Mouse (Mus musculus): ENCODE measurements around the gene Cfap97. TPM values are rescaled to one million over a fixed set of nuclear protein-coding genes. Genes with fewer than 3 reads are reported as not detected.

Cfap97 gene
- total and polyA plus RNA-seq, 3 experiments, result 11.8 to 20.9 (median 14.4) TPM

DNA sequence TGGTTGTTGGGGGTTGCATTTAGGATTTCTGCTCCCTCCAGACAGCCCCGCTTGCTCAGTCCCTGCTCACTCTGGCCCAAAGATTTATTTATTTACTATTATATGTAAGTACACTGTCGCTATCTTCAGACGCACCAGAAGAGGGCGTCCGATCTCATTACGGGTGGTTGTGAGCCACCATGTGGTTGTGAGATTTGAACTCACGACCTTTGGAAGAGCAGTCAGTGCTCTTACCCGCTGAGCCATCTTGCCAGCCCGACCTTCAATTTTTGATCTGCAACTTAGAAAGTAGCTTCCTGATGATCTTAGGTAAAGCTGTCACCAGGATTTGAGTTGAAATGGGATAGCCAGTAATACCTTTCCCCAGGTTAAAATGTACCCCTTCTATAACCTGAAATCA lies 1.8 kb upstream of the Cfap97 start:
- Histone ChIP-seq H3K27ac (ENCODE audit: insufficient read depth, low read depth) (no peak overlapping the region), H3K4me2 (ENCODE audit: insufficient read depth, low read depth, poor library complexity, severe bottlenecking) (0 out of 2 replicates have a peak overlapping the region, but pooled peaks have one; percentile 34), H3K27me3 (replicated peaks) (peaks cover 12% of the 10 kb centered on the region), H3K9ac (ENCODE audit: insufficient read depth, low read depth) (no peak overlapping the region), H3K4me3 (replicated peaks in 1 of 3; ENCODE audit: low read depth in 2 of 3, low read length in 2 of 3, poor library complexity in 1 of 3) (no peak overlapping the region), H3K79me2 (replicated peaks; ENCODE audit: control insufficient read depth, extremely low read depth, insufficient read depth, poor library complexity, severe bottlenecking) (peaks cover 4% of the 10 kb centered on the region; the same call in 1 of the 2 replicates), H3K9me3 (replicated peaks; ENCODE audit: low read length) (no peaks in the 10 kb centered on the region), H3K4me1 (ENCODE audit: control insufficient read depth in 1 of 2, insufficient read depth in 2 of 2) (peaks cover 0 to 21% of the 10 kb centered on the region in 2 experiments; a peak in 2 of 4 replicates), H3K36me3 (replicated peaks in 1 of 2; ENCODE audit: control insufficient read depth in 1 of 2, insufficient read depth in 1 of 2, low read length in 1 of 2) (peaks cover 0 to 3% of the 10 kb centered on the region in 2 experiments)
- DNase-seq (ENCODE audit: extremely low read depth), result no peak
- dilution Hi-C loops (cut with MboI; ENCODE audit: extremely low pct_ligation_motif_present, extremely low pct_unique_long_range_greater_than_20kb, low sequenced_read_pairs) (no loop called here), in situ Hi-C loops (cut with MboI; ENCODE audit: low pct_ligation_motif_present, low pct_unique_long_range_greater_than_20kb, low sequenced_read_pairs) (no loop called here)
- peak in 1 of 2 experiments; percentile 47; a peak in 2 of 4 replicates for TF ChIP-seq CTCF (conservative IDR thresholded peaks at IDR 0.05 in 1 of 2, IDR thresholded peaks at IDR 0.05 in 1 of 2; ENCODE audit: low read depth in 2 of 2, low read length in 2 of 2)
- no peak for TF ChIP-seq UBTF (IDR thresholded peaks at IDR 0.05; ENCODE audit: low read depth, low read length)

DNA sequence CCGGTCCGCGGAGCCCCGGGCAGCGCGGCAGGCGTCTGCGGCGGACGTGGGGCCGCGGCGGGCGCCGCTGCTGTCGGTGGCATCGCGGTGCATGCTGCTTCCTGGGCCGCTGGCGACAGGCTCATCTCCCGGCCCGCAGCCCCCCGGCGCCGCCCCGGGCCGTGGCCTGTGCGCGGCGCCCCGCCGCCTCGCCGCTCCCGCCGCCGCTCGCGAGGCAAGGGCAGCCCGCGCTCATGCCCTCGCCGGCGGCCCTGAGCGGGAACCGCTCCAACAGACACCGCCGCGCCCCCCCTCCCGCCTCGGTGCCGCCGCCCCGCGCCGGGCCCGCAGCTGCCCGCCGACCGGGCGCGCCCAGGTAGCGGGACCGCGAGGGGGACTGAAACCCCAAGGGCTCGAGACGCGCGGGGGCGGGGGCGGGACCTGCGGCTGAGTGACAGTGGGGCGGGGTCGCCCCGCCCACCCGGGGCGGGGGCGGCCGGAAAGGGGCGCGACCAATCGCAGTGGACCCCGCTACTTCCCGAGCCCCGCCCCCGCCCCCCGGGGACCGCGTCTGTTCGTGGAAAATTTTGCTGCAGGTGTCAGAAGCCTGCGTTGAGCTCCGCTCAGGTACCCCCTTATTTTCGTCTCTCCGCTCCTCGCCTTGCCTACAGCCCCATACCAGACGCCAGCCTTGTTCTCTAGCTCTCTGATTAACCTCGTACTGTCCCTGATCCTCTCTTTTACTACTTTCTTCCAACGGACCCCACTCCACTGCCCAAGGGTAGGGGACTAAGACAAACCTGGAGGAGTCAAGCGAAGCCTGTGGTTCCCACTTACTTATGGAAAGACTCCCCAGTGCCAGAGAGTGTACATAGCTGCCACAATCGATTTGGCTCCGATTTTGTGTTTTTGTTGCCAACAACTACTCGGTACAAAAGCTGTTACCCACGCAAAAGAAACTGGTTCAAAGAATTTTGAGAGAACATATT lies 777 bp downstream of the Cfap97 start, which contains the start of gene Snx25:
Gene Snx25, minus strand, starts transcription at position 96 of the 968 bp plus-strand sequence.
- dilution Hi-C loops (cut with MboI; ENCODE audit: extremely low pct_ligation_motif_present, extremely low pct_unique_long_range_greater_than_20kb, low sequenced_read_pairs), result no loop called here
- TF ChIP-seq E2F4 (IDR thresholded peaks at IDR 0.05; ENCODE audit: insufficient replicate concordance, low read depth, low read length), result no peak
- TF ChIP-seq MAFK (IDR thresholded peaks at IDR 0.05; ENCODE audit: insufficient replicate concordance, low read length), result no peak
- peak; percentile 38; the same call in 1 of the 2 replicates for TF ChIP-seq ELF1 (IDR thresholded peaks at IDR 0.05; ENCODE audit: low read depth, low read length)
- TF ChIP-seq MAZ (IDR thresholded peaks at IDR 0.05; ENCODE audit: low read depth, low read length), result 0 out of 2 replicates have a peak, but pooled peaks have one; percentile 35
- TF ChIP-seq SIN3A (IDR thresholded peaks at IDR 0.05; ENCODE audit: low read length), result 0 out of 2 replicates have a peak, but pooled peaks have one; percentile 44
- TF ChIP-seq RAD21 (IDR thresholded peaks at IDR 0.05; ENCODE audit: low read depth, low read length), result no peak
- TF ChIP-seq MYC (IDR thresholded peaks at IDR 0.05; ENCODE audit: low read depth, low read length), result no peak
- TF ChIP-seq TCF12 (IDR thresholded peaks at IDR 0.05; ENCODE audit: low read depth, low read length), result peak; percentile 46; the same call in 1 of the 2 replicates
- peak; percentile 48; the same call in 1 of the 2 replicates for TF ChIP-seq MXI1 (IDR thresholded peaks at IDR 0.05; ENCODE audit: low read depth, low read length)
- no peak for TF ChIP-seq UBTF (IDR thresholded peaks at IDR 0.05; ENCODE audit: low read depth, low read length)
- peak; percentile 42; the same call in 1 of the 2 replicates for TF ChIP-seq POLR2A (IDR thresholded peaks at IDR 0.05; ENCODE audit: low read depth, low read length)
- no peak for TF ChIP-seq EP300 (IDR thresholded peaks at IDR 0.05; ENCODE audit: low read length)

More for the DNA sequence above, 777 bp downstream of the Cfap97 start, which contains the start of gene Snx25:
- Histone ChIP-seq H3K79me2 (replicated peaks; ENCODE audit: control insufficient read depth, extremely low read depth, insufficient read depth, poor library complexity, severe bottlenecking) (peaks cover 4% of the 10 kb centered on the region; the same call in 1 of the 2 replicates), H3K27ac (ENCODE audit: insufficient read depth, low read depth) (no peak within 1 kb of the TSS), H3K4me1 (ENCODE audit: control insufficient read depth in 1 of 2, insufficient read depth in 2 of 2) (peaks cover 0 to 25% of the 10 kb centered on the region in 2 experiments; a peak in 2 of 4 replicates), H3K36me3 (replicated peaks in 1 of 2; ENCODE audit: control insufficient read depth in 1 of 2, insufficient read depth in 1 of 2, low read length in 1 of 2) (peaks cover 0 to 3% of the 10 kb centered on the region in 2 experiments), H3K9me3 (replicated peaks; ENCODE audit: low read length) (no peaks in the 10 kb centered on the region), H3K4me2 (ENCODE audit: insufficient read depth, low read depth, poor library complexity, severe bottlenecking) (peak within 1 kb of the TSS; percentile 95), H3K27me3 (replicated peaks) (peaks cover 12% of the 10 kb centered on the region), H3K4me3 (replicated peaks in 1 of 3; ENCODE audit: low read depth in 2 of 3, low read length in 2 of 3, poor library complexity in 1 of 3) (peak within 1 kb of the TSS; percentile 74 to 84 (median 74)), H3K9ac (ENCODE audit: insufficient read depth, low read depth) (peak within 1 kb of the TSS; percentile 37)
- in situ Hi-C loops (cut with MboI; ENCODE audit: low pct_ligation_motif_present, low pct_unique_long_range_greater_than_20kb, low sequenced_read_pairs), result no loop called here
- peak; percentile 71 for DNase-seq (ENCODE audit: extremely low read depth)
